Mouse (Mus musculus): ENCODE results near the gene Atp6v1c2. TPM values are rescaled to one million over a fixed set of nuclear protein-coding genes. Genes with fewer than 3 reads are reported as not detected.

Gene Atp6v1c2
- polyA plus RNA-seq, 1 experiment from 2014 or later: 0.37 TPM

DNA sequence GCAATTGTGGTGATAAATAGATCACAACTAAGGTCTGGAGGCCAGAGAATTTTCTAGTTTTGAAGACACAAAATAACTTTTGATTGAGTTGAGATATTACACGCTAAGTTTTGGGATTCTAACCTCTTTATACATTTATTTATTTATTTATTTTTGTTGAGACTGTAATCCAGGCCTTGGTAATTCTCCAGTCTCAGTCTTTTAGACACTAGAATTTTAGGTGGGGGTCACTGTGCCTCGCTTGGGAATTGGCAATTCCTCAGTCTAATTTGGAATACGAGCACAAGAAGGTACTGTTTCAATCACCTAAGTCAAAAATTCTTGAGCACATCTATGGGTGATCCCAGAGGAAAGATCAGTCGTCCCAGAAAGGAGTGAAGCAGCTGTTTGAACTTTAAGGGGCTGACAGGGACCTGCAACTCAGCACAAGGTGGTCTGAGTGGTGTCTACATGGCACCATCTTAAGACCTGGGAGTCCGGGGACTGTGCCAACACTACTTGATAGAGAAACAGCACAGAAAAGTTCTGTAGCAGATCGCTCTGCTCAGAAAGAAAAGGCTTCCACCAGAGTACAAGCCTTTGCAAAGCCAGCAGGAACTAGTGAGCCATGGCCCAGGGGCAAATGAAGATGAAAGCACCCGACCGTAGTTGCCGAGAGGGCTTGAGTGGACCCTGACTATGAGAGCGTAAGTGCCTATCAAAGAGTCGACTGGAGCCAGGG lies 18.3 kb upstream of the Atp6v1c2 start:
- Histone ChIP-seq H3K9me3 (ENCODE audit: control insufficient read depth, low read length) (no peaks in the 10 kb centered on the region), H3K27ac (ENCODE audit: low read depth, low read length) (no peak overlapping the region), H3K4me3 (ENCODE audit: low read depth, low read length) (peak overlapping the region; percentile 85), H3K36me3 (ENCODE audit: control insufficient read depth, insufficient read depth, low read length) (no peaks in the 10 kb centered on the region; the same call in 1 of the 2 replicates), H3K4me2 (peak overlapping the region; percentile 88), H3K9ac (ENCODE audit: low read length) (peak overlapping the region; percentile 86), H3K27me3 (ENCODE audit: control insufficient read depth, insufficient read depth, low read length) (no peaks in the 10 kb centered on the region), H3K4me1 (ENCODE audit: control insufficient read depth, insufficient read depth, low read length) (peaks cover 11% of the 10 kb centered on the region)
- peak; percentile 92 for DNase-seq (ENCODE audit: low spot score, missing footprints)
- 34% methylated on average over 11 of the region's 11 CpGs for WGBS
- peak; percentile 68 for ATAC-seq (ENCODE audit: low FRiP score)

- Histone ChIP-seq H3K9me3 (ENCODE audit: control insufficient read depth, low read length) (no peaks in the 10 kb centered on the region), H3K27ac (ENCODE audit: low read depth, low read length) (no peak overlapping the region), H3K4me3 (ENCODE audit: low read depth, low read length) (no peak overlapping the region), H3K9ac (ENCODE audit: low read length) (no peak overlapping the region), H3K4me2 (no peak overlapping the region), H3K4me1 (ENCODE audit: control insufficient read depth, insufficient read depth, low read length) (no peaks in the 10 kb centered on the region), H3K27me3 (ENCODE audit: control insufficient read depth, insufficient read depth, low read length) (no peaks in the 10 kb centered on the region), H3K36me3 (ENCODE audit: control insufficient read depth, insufficient read depth, low read length) (no peaks in the 10 kb centered on the region)
- ATAC-seq (ENCODE audit: low FRiP score): no peak
- DNase-seq (ENCODE audit: low spot score, missing footprints): no peak
- WGBS: 65% methylated on average over 3 of the region's 3 CpGs
Measured at GRCm38 (mm10) chr12:17339114-17339905, 10.2 kb upstream of the Atp6v1c2 start.

- Histone ChIP-seq H3K4me1 (ENCODE audit: control insufficient read depth, insufficient read depth, low read length) (no peaks in the 10 kb centered on the region), H3K27me3 (ENCODE audit: control insufficient read depth, insufficient read depth, low read length) (no peaks in the 10 kb centered on the region), H3K4me2 (no peak overlapping the region), H3K9me3 (ENCODE audit: control insufficient read depth, low read length) (no peaks in the 10 kb centered on the region), H3K9ac (ENCODE audit: low read length) (no peak overlapping the region), H3K4me3 (ENCODE audit: low read depth, low read length) (no peak overlapping the region), H3K27ac (ENCODE audit: low read depth, low read length) (no peak overlapping the region), H3K36me3 (ENCODE audit: control insufficient read depth, insufficient read depth, low read length) (no peaks in the 10 kb centered on the region)
- ATAC-seq (ENCODE audit: low FRiP score) (no peak), DNase-seq (ENCODE audit: low spot score, missing footprints) (no peak)
- WGBS: 71% methylated on average over 2 of the region's 2 CpGs
Measured at GRCm38 (mm10) chr12:17338338-17338737, 9.2 kb upstream of the Atp6v1c2 start.

- DNase-seq (ENCODE audit: low spot score, missing footprints) (no peak), ATAC-seq (ENCODE audit: low FRiP score) (no peak)
- Histone ChIP-seq H3K27ac (ENCODE audit: low read depth, low read length) (no peak overlapping the region), H3K36me3 (ENCODE audit: control insufficient read depth, insufficient read depth, low read length) (no peaks in the 10 kb centered on the region), H3K4me3 (ENCODE audit: low read depth, low read length) (no peak overlapping the region), H3K4me2 (no peak overlapping the region), H3K27me3 (ENCODE audit: control insufficient read depth, insufficient read depth, low read length) (no peaks in the 10 kb centered on the region), H3K9ac (ENCODE audit: low read length) (no peak overlapping the region), H3K4me1 (ENCODE audit: control insufficient read depth, insufficient read depth, low read length) (no peaks in the 10 kb centered on the region), H3K9me3 (ENCODE audit: control insufficient read depth, low read length) (no peaks in the 10 kb centered on the region)
- 28% methylated on average over 1 of the region's 1 CpGs for WGBS
Measured at GRCm38 (mm10) chr12:17333459-17333858, 4.3 kb upstream of the Atp6v1c2 start.

- peaks cover 6% of the 10 kb centered on the region; the same call in 1 of the 2 replicates for H3K4me1 ChIP-seq (ENCODE audit: control insufficient read depth, insufficient read depth, low read length)
- no peak overlapping the region for H3K27ac ChIP-seq (ENCODE audit: low read depth, low read length)
Measured at GRCm38 (mm10) chr12:17324549-17325470, 4.3 kb downstream of the Atp6v1c2 start.

GRCm38 (mm10) chr12:17318453-17318852 lies 10.7 kb downstream of the Atp6v1c2 start:
- ATAC-seq (ENCODE audit: low FRiP score) (no peak), DNase-seq (ENCODE audit: low spot score, missing footprints) (no peak)
- Histone ChIP-seq H3K9ac (ENCODE audit: low read length) (no peak overlapping the region), H3K9me3 (ENCODE audit: control insufficient read depth, low read length) (no peaks in the 10 kb centered on the region), H3K4me2 (no peak overlapping the region), H3K27ac (ENCODE audit: low read depth, low read length) (no peak overlapping the region), H3K4me1 (ENCODE audit: control insufficient read depth, insufficient read depth, low read length) (no peaks in the 10 kb centered on the region), H3K27me3 (ENCODE audit: control insufficient read depth, insufficient read depth, low read length) (peaks cover 7% of the 10 kb centered on the region), H3K36me3 (ENCODE audit: control insufficient read depth, insufficient read depth, low read length) (no peaks in the 10 kb centered on the region), H3K4me3 (ENCODE audit: low read depth, low read length) (no peak overlapping the region)
- 69% methylated on average over 3 of the region's 3 CpGs for WGBS

More at GRCm38 (mm10) chr12:17324549-17325470, 4.3 kb downstream of the Atp6v1c2 start:
- ATAC-seq (ENCODE audit: low FRiP score) (peak; percentile 70), DNase-seq (ENCODE audit: low spot score, missing footprints) (peak; percentile 89)
- H3K9me3 ChIP-seq (ENCODE audit: control insufficient read depth, low read length): no peaks in the 10 kb centered on the region
- H3K27me3 ChIP-seq (ENCODE audit: control insufficient read depth, insufficient read depth, low read length): peaks cover 28% of the 10 kb centered on the region
- peak overlapping the region; percentile 44 for H3K4me3 ChIP-seq (ENCODE audit: low read depth, low read length)
- 3% methylated on average over 51 of the region's 51 CpGs for WGBS
- peak overlapping the region; percentile 63 for H3K9ac ChIP-seq (ENCODE audit: low read length)
- H3K36me3 ChIP-seq (ENCODE audit: control insufficient read depth, insufficient read depth, low read length): no peaks in the 10 kb centered on the region
- peak overlapping the region; percentile 85 for H3K4me2 ChIP-seq

- Histone ChIP-seq H3K9ac (ENCODE audit: low read length) (no peak overlapping the region), H3K4me3 (ENCODE audit: low read depth, low read length) (no peak overlapping the region), H3K4me1 (ENCODE audit: control insufficient read depth, insufficient read depth, low read length) (no peaks in the 10 kb centered on the region), H3K27ac (ENCODE audit: low read depth, low read length) (no peak overlapping the region), H3K4me2 (no peak overlapping the region), H3K27me3 (ENCODE audit: control insufficient read depth, insufficient read depth, low read length) (peaks cover 2% of the 10 kb centered on the region), H3K9me3 (ENCODE audit: control insufficient read depth, low read length) (no peaks in the 10 kb centered on the region), H3K36me3 (ENCODE audit: control insufficient read depth, insufficient read depth, low read length) (no peaks in the 10 kb centered on the region)
- DNase-seq (ENCODE audit: low spot score, missing footprints) (no peak), ATAC-seq (ENCODE audit: low FRiP score) (no peak)
- WGBS: 78% methylated on average over 4 of the region's 4 CpGs
Measured at GRCm38 (mm10) chr12:17317970-17318369, 11.2 kb downstream of the Atp6v1c2 start.

DNA sequence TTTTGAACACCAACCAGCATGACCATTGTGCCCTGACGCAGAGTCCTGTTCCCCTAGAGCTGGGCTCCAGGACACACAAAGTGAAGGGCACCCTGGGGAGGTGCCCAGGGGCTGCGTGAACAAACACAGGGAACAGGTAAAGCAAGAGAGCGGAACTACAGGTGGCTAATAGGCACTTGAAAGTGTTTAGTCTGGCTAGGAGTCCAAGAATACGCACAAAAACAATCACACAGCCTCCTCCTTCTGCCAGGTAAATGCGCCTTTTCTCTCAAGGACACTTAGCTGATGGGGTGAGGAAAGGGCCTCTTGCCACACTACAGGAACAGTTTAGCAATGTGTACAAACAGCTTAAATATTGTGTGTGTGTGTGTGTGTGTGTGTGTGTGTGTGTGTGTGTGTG lies 13.1 kb downstream of the Atp6v1c2 start:
- no peak overlapping the region for H3K27ac ChIP-seq (ENCODE audit: low read depth, low read length)
- H3K36me3 ChIP-seq (ENCODE audit: control insufficient read depth, insufficient read depth, low read length): no peaks in the 10 kb centered on the region
- H3K9ac ChIP-seq (ENCODE audit: low read length): no peak overlapping the region
- no peak for DNase-seq (ENCODE audit: low spot score, missing footprints)
- ATAC-seq (ENCODE audit: low FRiP score): no peak
- H3K4me1 ChIP-seq (ENCODE audit: control insufficient read depth, insufficient read depth, low read length): no peaks in the 10 kb centered on the region
- H3K9me3 ChIP-seq (ENCODE audit: control insufficient read depth, low read length): no peaks in the 10 kb centered on the region
- H3K4me2 ChIP-seq: no peak overlapping the region
- H3K27me3 ChIP-seq (ENCODE audit: control insufficient read depth, insufficient read depth, low read length): no peaks in the 10 kb centered on the region
- WGBS: 83% methylated on average over 5 of the region's 5 CpGs
- no peak overlapping the region for H3K4me3 ChIP-seq (ENCODE audit: low read depth, low read length)
